Mouse (Mus musculus) CH12.LX (cell line): ENCODE data around the gene Slc25a4. TPM values are rescaled to one million over a fixed set of nuclear protein-coding genes. Genes with fewer than 3 reads are reported as not detected.

ENCODE experiments used
- DNase-seq: peaks from one replicate; pipeline ENCODE4 v3.0.0-alpha.2; 2013; ENCODE audit errors: extremely low read depth
- H3K27ac ChIP-seq: 2 replicates; pipeline ENCODE4 v1.5.1; 2012; ENCODE audit warnings: low read depth, mild to moderate bottlenecking, control low read depth, moderate library complexity; ENCODE audit not compliant: insufficient read depth
- H3K27me3 ChIP-seq: replicated peaks from 2 replicates; pipeline ENCODE3; 2012; ENCODE audit warnings: inconsistent platforms
- H3K36me3 ChIP-seq, 2 experiments: replicated peaks in 1 of 2; 2 replicates each; pipeline versions ENCODE3 to v1.6.1; 2012; ENCODE audit warnings: inconsistent platforms in 1 of 2, low read length in 1 of 2, mild to moderate bottlenecking in 1 of 2, mixed read lengths in 1 of 2, moderate library complexity in 1 of 2; ENCODE audit not compliant: control insufficient read depth in 1 of 2, insufficient read depth in 1 of 2
- H3K4me1 ChIP-seq, 2 experiments: 2 replicates each; pipeline ENCODE4 v1.6.1; 2012; ENCODE audit warnings: inconsistent platforms in 1 of 2, moderate library complexity in 1 of 2; ENCODE audit not compliant: insufficient read depth in 2 of 2, control insufficient read depth in 1 of 2
- H3K4me2 ChIP-seq: 2 replicates; pipeline ENCODE4 v1.6.1; 2012; ENCODE audit warnings: low read depth, mild to moderate bottlenecking, control low read depth; ENCODE audit not compliant: poor library complexity, insufficient read depth, severe bottlenecking
- H3K4me3 ChIP-seq, 3 experiments: fragments of 150-350 bp in 1 of 3; sonication (generic) in 1 of 3; replicated peaks in 1 of 3; 2 replicates each; pipeline versions ENCODE3 to v1.5.1; 2011 to 2012; ENCODE audit warnings: low read depth in 2 of 3, low read length in 2 of 3, mild to moderate bottlenecking in 2 of 3, moderate library complexity in 2 of 3, control low read depth in 1 of 3, improper control_type of control experiment in 1 of 3, inconsistent platforms in 1 of 3, mixed read lengths in 1 of 3; ENCODE audit not compliant: poor library complexity in 1 of 3
- H3K79me2 ChIP-seq: replicated peaks from 2 replicates; pipeline ENCODE4 v1.6.1; 2012; ENCODE audit warnings: mild to moderate bottlenecking, moderate library complexity; ENCODE audit not compliant: control insufficient read depth, poor library complexity, insufficient read depth, severe bottlenecking; ENCODE audit errors: extremely low read depth
- H3K9ac ChIP-seq: 2 replicates; pipeline ENCODE4 v1.6.1; 2012; ENCODE audit warnings: low read depth, mild to moderate bottlenecking, control low read depth, moderate library complexity; ENCODE audit not compliant: insufficient read depth
- H3K9me3 ChIP-seq: replicated peaks from 2 replicates; pipeline ENCODE3; 2012; ENCODE audit warnings: low read length, inconsistent platforms, mixed read lengths
- CHD1 ChIP-seq: IDR thresholded peaks from 2 replicates; pipeline ENCODE4 v1.6.1; 2012; ENCODE audit warnings: low read depth, low read length, improper control_type of control experiment, inconsistent platforms
- ELF1 ChIP-seq: IDR thresholded peaks from 2 replicates; pipeline ENCODE4 v1.6.1; 2014; ENCODE audit warnings: low read depth, mild to moderate bottlenecking, inconsistent platforms, low read length, improper control_type of control experiment
- EP300 ChIP-seq: IDR thresholded peaks from 2 replicates; pipeline ENCODE4 v1.6.1; 2011; ENCODE audit warnings: low read length, improper control_type of control experiment
- ETS1 ChIP-seq: conservative IDR thresholded peaks from 2 replicates; pipeline ENCODE4 v1.6.1; 2012; ENCODE audit warnings: low read depth, mild to moderate bottlenecking, inconsistent platforms, low read length, improper control_type of control experiment, moderate library complexity
- HCFC1 ChIP-seq: IDR thresholded peaks from 2 replicates; pipeline ENCODE4 v1.6.1; 2012; ENCODE audit warnings: low read depth, mild to moderate bottlenecking, inconsistent platforms, low read length, improper control_type of control experiment
- IRF4 ChIP-seq: IDR thresholded peaks from 2 replicates; pipeline ENCODE4 v1.6.1; 2014; ENCODE audit warnings: low read depth, mild to moderate bottlenecking, inconsistent platforms, low read length, improper control_type of control experiment
- MAFK ChIP-seq: IDR thresholded peaks from 2 replicates; pipeline ENCODE4 v1.6.1; 2011; ENCODE audit warnings: low read length, improper control_type of control experiment; ENCODE audit not compliant: insufficient replicate concordance
- MAX ChIP-seq: IDR thresholded peaks from 2 replicates; pipeline ENCODE4 v1.6.1; 2011; ENCODE audit warnings: low read length, improper control_type of control experiment
- MEF2A ChIP-seq: IDR thresholded peaks from 2 replicates; pipeline ENCODE4 v1.6.1; 2014; ENCODE audit warnings: low read depth, mild to moderate bottlenecking, inconsistent platforms, low read length, improper control_type of control experiment, borderline replicate concordance
- MYC ChIP-seq: IDR thresholded peaks from 2 replicates; pipeline ENCODE4 v1.6.1; 2011; ENCODE audit warnings: low read depth, mild to moderate bottlenecking, improper control_type of control experiment, low read length
- NRF1 ChIP-seq: IDR thresholded peaks from 2 replicates; pipeline ENCODE4 v1.6.1; 2014; ENCODE audit warnings: low read depth, mild to moderate bottlenecking, inconsistent platforms, low read length, improper control_type of control experiment, moderate library complexity
- POLR2AphosphoS2 ChIP-seq: IDR thresholded peaks from 2 replicates; pipeline ENCODE4 v1.6.1; 2011; ENCODE audit warnings: low read depth, low read length, improper control_type of control experiment
- RCOR1 ChIP-seq: conservative IDR thresholded peaks from 2 replicates; pipeline ENCODE4 v1.6.1; 2012; ENCODE audit warnings: low read depth, mild to moderate bottlenecking, inconsistent platforms, low read length, improper control_type of control experiment
- SIN3A ChIP-seq: IDR thresholded peaks from 2 replicates; pipeline ENCODE4 v1.6.1; 2012; ENCODE audit warnings: low read length, improper control_type of control experiment, inconsistent platforms
- SMC3 ChIP-seq: IDR thresholded peaks from 2 replicates; pipeline ENCODE4 v1.6.1; 2011; ENCODE audit warnings: low read depth, low read length, improper control_type of control experiment
- TBP ChIP-seq: conservative IDR thresholded peaks from 2 replicates; pipeline ENCODE4 v1.6.1; 2011; ENCODE audit warnings: low read depth, low read length, improper control_type of control experiment
- UBTF ChIP-seq: IDR thresholded peaks from 2 replicates; pipeline ENCODE4 v1.6.1; 2012; ENCODE audit warnings: low read depth, mild to moderate bottlenecking, inconsistent platforms, low read length, improper control_type of control experiment, moderate library complexity
- USF1 ChIP-seq: IDR thresholded peaks from 2 replicates; pipeline ENCODE4 v1.6.1; 2014; ENCODE audit warnings: low read depth, mild to moderate bottlenecking, inconsistent platforms, low read length, improper control_type of control experiment
- USF2 ChIP-seq: conservative IDR thresholded peaks from 2 replicates; pipeline ENCODE4 v1.6.1; 2011; ENCODE audit warnings: low read depth, low read length, improper control_type of control experiment
- ZKSCAN1 ChIP-seq: IDR thresholded peaks from 2 replicates; pipeline ENCODE4 v1.6.1; 2012; ENCODE audit warnings: low read depth, inconsistent platforms, low read length, improper control_type of control experiment, borderline replicate concordance
- ZMIZ1 ChIP-seq: IDR thresholded peaks from 2 replicates; pipeline ENCODE4 v1.6.1; 2012; ENCODE audit warnings: low read depth, mild to moderate bottlenecking, inconsistent platforms, low read length, improper control_type of control experiment
- dilution Hi-C: fragments of 300-500 bp; cut with MboI; formaldehyde crosslinking; loops from 2 replicates; pipeline ENCODE4 v1.14.3; 2020; ENCODE audit warnings: low sequenced_read_pairs; ENCODE audit not compliant: extremely low pct_unique_long_range_greater_than_20kb, extremely low pct_ligation_motif_present
- in situ Hi-C: fragments of 300-500 bp; cut with MboI; formaldehyde crosslinking; loops from 3 replicates; pipeline ENCODE4 v1.14.3; 2019; ENCODE audit warnings: low sequenced_read_pairs, low pct_ligation_motif_present, low pct_unique_long_range_greater_than_20kb, mixed read lengths
- polyA plus RNA-seq: library from polyadenylated mRNA; unstranded; fragments of >175 nt; gene quantifications from 2 replicates; pipeline ENCODE4 v1.2.1, GENCODE M21; 2012; ENCODE audit warnings: low read depth; ENCODE audit not compliant: insufficient read length
- total RNA-seq, 2 experiments: library from RNA; depleted of rRNA; stranded (reverse); fragments of 300-350 nt in 1 of 2; fragments of >200 nt in 1 of 2; gene quantifications; 2 replicates each; pipeline ENCODE4 v1.2.3; 2012 to 2014

The Slc25a4 gene
- total and polyA plus RNA-seq, 3 experiments = 365 to 476 (median 403) TPM

- no peak for DNase-seq
- Histone ChIP-seq H3K79me2 (no peaks in the 10 kb centered on the region; the same call in 1 of the 2 replicates), H3K4me3 (peak overlapping the region in 1 of 3 experiments; percentile 11), H3K4me2 (peak overlapping the region; percentile 90), H3K27ac (no peak overlapping the region), H3K4me1 (peaks cover 0 to 6% of the 10 kb centered on the region in 2 experiments; a peak in 2 of 4 replicates), H3K36me3 (no peaks in the 10 kb centered on the region), H3K9me3 (no peaks in the 10 kb centered on the region), H3K9ac (peak overlapping the region; percentile 57; the same call in 1 of the 2 replicates), H3K27me3 (no peaks in the 10 kb centered on the region)
- in situ Hi-C loops = loop anchor here (25.0 kb wide), 1 partner anchor 720 kb away; no protein-coding TSS in a partner anchor
- no peak for TF ChIP-seq ZMIZ1
- TF ChIP-seq TBP = no peak
- peak; percentile 79 for TF ChIP-seq MAX
- TF ChIP-seq MYC = 0 out of 2 replicates have a peak, but pooled peaks have one; percentile 23
- dilution Hi-C loops = no loop called here
Observed at GRCm38 (mm10) chr8:46216838-46217237, 5.8 kb upstream of the Slc25a4 start.

- Histone ChIP-seq H3K27ac (no peak overlapping the region), H3K27me3 (no peaks in the 10 kb centered on the region), H3K4me2 (no peak overlapping the region), H3K9me3 (no peaks in the 10 kb centered on the region), H3K9ac (no peak overlapping the region), H3K36me3 (peaks cover 1 to 4% of the 10 kb centered on the region in 2 experiments), H3K4me1 (peaks cover under 1 to 15% of the 10 kb centered on the region in 2 experiments; a peak in 2 of 4 replicates), H3K79me2 (peaks cover 16% of the 10 kb centered on the region), H3K4me3 (no peak overlapping the region)
- dilution Hi-C loops = no loop called here
- DNase-seq = no peak
- TF ChIP-seq ELF1 = no peak
- no peak for TF ChIP-seq POLR2AphosphoS2
- TF ChIP-seq EP300 = no peak
- no peak for TF ChIP-seq ETS1
- TF ChIP-seq SIN3A = no peak
- TF ChIP-seq IRF4 = no peak
- no peak for TF ChIP-seq HCFC1
- TF ChIP-seq NRF1 = no peak
- no peak for TF ChIP-seq MAFK
- no peak for TF ChIP-seq TBP
- no peak for TF ChIP-seq ZKSCAN1
- TF ChIP-seq USF2 = no peak
- TF ChIP-seq RCOR1 = no peak
- no peak for TF ChIP-seq MEF2A
- no peak for TF ChIP-seq CHD1
- TF ChIP-seq UBTF = no peak
- TF ChIP-seq USF1 = no peak
- no peak for TF ChIP-seq SMC3
- in situ Hi-C loops = loop anchor here (25.0 kb wide), 1 partner anchor 723 kb away; no protein-coding TSS in a partner anchor
Observed at GRCm38 (mm10) chr8:46213971-46214480, 2.9 kb upstream of the Slc25a4 start.
